Mouse (Mus musculus): ENCODE data around the gene Nos1ap.

Nos1ap gene

GRCm38 (mm10) chr1:170588353-170588752 is 1.3 kb downstream of the Nos1ap start:
- DNase-seq (ENCODE audit: low spot score in 2 of 2), result no peak

GRCm38 (mm10) chr1:170586715-170587114 is 2.9 kb downstream of the Nos1ap start:
- DNase-seq (ENCODE audit: low spot score in 2 of 2), result no peak

GRCm38 (mm10) chr1:170583925-170584324 is 5.7 kb downstream of the Nos1ap start:
- DNase-seq (ENCODE audit: low spot score in 2 of 2), result no peak

- DNase-seq (ENCODE audit: low spot score in 2 of 2), result no peak
Measured at GRCm38 (mm10) chr1:170582341-170582740, 7.3 kb downstream of the Nos1ap start.

GRCm38 (mm10) chr1:170580485-170581110 is 9.1 kb downstream of the Nos1ap start:
- no peak for DNase-seq (ENCODE audit: low spot score in 2 of 2)

- no peak for DNase-seq (ENCODE audit: low spot score in 2 of 2)
Measured at GRCm38 (mm10) chr1:170579476-170579875, 10.2 kb downstream of the Nos1ap start.

GRCm38 (mm10) chr1:170579063-170579462 is 10.6 kb downstream of the Nos1ap start:
- no peak for DNase-seq (ENCODE audit: low spot score in 2 of 2)

- no peak for DNase-seq (ENCODE audit: low spot score in 2 of 2)
Measured at GRCm38 (mm10) chr1:170576728-170577065, 13.0 kb downstream of the Nos1ap start.

GRCm38 (mm10) chr1:170576012-170576727 is 13.5 kb downstream of the Nos1ap start:
- no peak for DNase-seq (ENCODE audit: low spot score in 2 of 2)

GRCm38 (mm10) chr1:170573117-170573516 is 16.5 kb downstream of the Nos1ap start:
- DNase-seq (ENCODE audit: low spot score in 2 of 2), result no peak

- DNase-seq (ENCODE audit: low spot score in 2 of 2), result no peak
Measured at GRCm38 (mm10) chr1:170566969-170567368, 22.7 kb downstream of the Nos1ap start.

GRCm38 (mm10) chr1:170566538-170566937 is 23.1 kb downstream of the Nos1ap start:
- no peak for DNase-seq (ENCODE audit: low spot score in 2 of 2)

GRCm38 (mm10) chr1:170564926-170565325 is 24.7 kb downstream of the Nos1ap start:
- no peak for DNase-seq (ENCODE audit: low spot score in 2 of 2)

- DNase-seq (ENCODE audit: low spot score in 2 of 2), result no peak
Measured at GRCm38 (mm10) chr1:170562431-170562830, 27.2 kb downstream of the Nos1ap start.

GRCm38 (mm10) chr1:170560768-170561167 is 28.9 kb downstream of the Nos1ap start:
- DNase-seq (ENCODE audit: low spot score in 2 of 2), result no peak

- no peak for DNase-seq (ENCODE audit: low spot score in 2 of 2)
Measured at GRCm38 (mm10) chr1:170557962-170558361, 31.7 kb downstream of the Nos1ap start.

GRCm38 (mm10) chr1:170556696-170557095 is 33.0 kb downstream of the Nos1ap start:
- no peak for DNase-seq (ENCODE audit: low spot score in 2 of 2)

- DNase-seq (ENCODE audit: low spot score in 2 of 2), result no peak
Measured at GRCm38 (mm10) chr1:170554939-170555293, 34.7 kb downstream of the Nos1ap start.

- no peak for DNase-seq (ENCODE audit: low spot score in 2 of 2)
Measured at GRCm38 (mm10) chr1:170554235-170554938, 35.3 kb downstream of the Nos1ap start.

GRCm38 (mm10) chr1:170550649-170551440 is 38.8 kb downstream of the Nos1ap start:
- no peak for DNase-seq (ENCODE audit: low spot score in 2 of 2)

GRCm38 (mm10) chr1:170549059-170549458 is 40.6 kb downstream of the Nos1ap start:
- no peak for DNase-seq (ENCODE audit: low spot score in 2 of 2)

GRCm38 (mm10) chr1:170548192-170548795 is 41.4 kb downstream of the Nos1ap start:
- DNase-seq (ENCODE audit: low spot score in 2 of 2), result no peak

Data from thymus, postnatal 10 days (tissue).